Comparison of ENCODE assay signal across 8 mouse cellular contexts in genomic region chr12:4038061-4039041, GRCm38 (mm10). TPM values are rescaled to one million over a fixed set of nuclear protein-coding genes. Genes with fewer than 3 reads are reported as not detected.
DNase-seq lines count a peak whose midpoint lies in the region; ATAC-seq lines count a peak whose summit lies in the region.

Efr3b (minus strand) TSS chr12:4038915.

- H3K36me3 ChIP-seq in intestine, embryonic 15.5 days: no peaks in the 10 kb centered on the region
- no peaks in the 10 kb centered on the region for H3K36me3 ChIP-seq in megakaryocyte, embryonic 14.5 days (replicated peaks; ENCODE audit: low read length)

- peak; percentile 63 for DNase-seq in adrenal gland, adult 8-10 months
- DNase-seq in embryo, embryonic 11.5 days (ENCODE audit: low read depth, low spot score): peak; percentile 77
- DNase-seq in gonadal fat pad, adult 2 months (ENCODE audit: low read depth): no peak
- DNase-seq in left cerebral cortex, postnatal 10 days (ENCODE audit: extremely low spot score in 1 of 2, low spot score in 2 of 2): peak; percentile 75 to 92
- peak; percentile 83 for DNase-seq in right cerebral cortex, postnatal 14 days
- peak; percentile 66 for DNase-seq in urinary bladder, postnatal 25 days (ENCODE audit: low spot score)

- H3K4me2 ChIP-seq in intestine, embryonic 15.5 days (replicated peaks): peak within 1 kb of the TSS; percentile 93

- no peak within 1 kb of the TSS for H3K27ac ChIP-seq in intestine, embryonic 15.5 days

- H3K4me1 ChIP-seq in intestine, embryonic 15.5 days (replicated peaks): peaks cover 13% of the 10 kb centered on the region
- peaks cover 17% of the 10 kb centered on the region for H3K4me1 ChIP-seq in megakaryocyte, embryonic 14.5 days

- no peaks in the 10 kb centered on the region for H3K27me3 ChIP-seq in intestine, embryonic 15.5 days (replicated peaks)
- peaks cover 93% of the 10 kb centered on the region for H3K27me3 ChIP-seq in megakaryocyte, embryonic 14.5 days (replicated peaks)

- peak within 1 kb of the TSS; percentile 69 for H3K4me3 ChIP-seq in intestine, embryonic 15.5 days (replicated peaks)
- H3K4me3 ChIP-seq in megakaryocyte, embryonic 14.5 days (replicated peaks): peak within 1 kb of the TSS; percentile 89

- WGBS in intestine, embryonic 15.5 days: under 1% methylated on average over 77 of the region's 78 CpGs

- ATAC-seq in intestine, embryonic 15.5 days: peak; percentile 96

- H3K9ac ChIP-seq in intestine, embryonic 15.5 days: peak within 1 kb of the TSS; percentile 68

- H3K9me3 ChIP-seq in intestine, embryonic 15.5 days: no peaks in the 10 kb centered on the region
- H3K9me3 ChIP-seq in megakaryocyte, embryonic 14.5 days: 0 out of 2 replicates have a peak, but pooled peaks cover under 1% of the 10 kb centered on the region

- intact Hi-C loops in left cerebral cortex, postnatal 10 days (cut with DNase I): loop anchor here (5.0 kb wide), 1 partner anchor 56 kb away; no protein-coding TSS in a partner anchor

RNA-seq across cellular contexts. Expression of gene Efr3b, which starts in this region (rescaled TPM):
- 1 to 10 TPM; 2.1 to 4.9 (median 3.8) TPM for total RNA-seq in adrenal gland, adult 8-10 months (2022)
- polyA plus RNA-seq in gonadal fat pad, adult 2 months (2012; rRNA removed): 8.1 and 10.0 TPM in 2 replicates
- 3.0 and 3.2 TPM in 2 replicates for polyA plus RNA-seq in intestine, embryonic 15.5 days (2015; fragmentation: Nextera tagmentation; extraction: Ambion mirVana)
- 100 to 1,000 TPM in 1 of 2 experiments, 10 to 100 TPM in 1; 95.7 to 101 TPM for total RNA-seq in left cerebral cortex, postnatal 10 days (2021)
- polyA plus RNA-seq in megakaryocyte, embryonic 14.5 days (2012; ENCODE audit: insufficient read depth, low replicate concordance): 0.08 and 5.5 TPM in 2 replicates

Comparison
In these comparisons a context has a peak if more than half of its experiments do, and no peak if none do; other contexts are left out.
1. RNA of gene Efr3b (total RNA-seq): 95.7 to 101 TPM in left cerebral cortex, postnatal 10 days; 2.1 to 4.9 TPM in adrenal gland, adult 8-10 months; every median in the first group is over 10 times any median in the second.